Mouse (Mus musculus): ENCODE results near the gene Xdh.

The Xdh gene

DNA sequence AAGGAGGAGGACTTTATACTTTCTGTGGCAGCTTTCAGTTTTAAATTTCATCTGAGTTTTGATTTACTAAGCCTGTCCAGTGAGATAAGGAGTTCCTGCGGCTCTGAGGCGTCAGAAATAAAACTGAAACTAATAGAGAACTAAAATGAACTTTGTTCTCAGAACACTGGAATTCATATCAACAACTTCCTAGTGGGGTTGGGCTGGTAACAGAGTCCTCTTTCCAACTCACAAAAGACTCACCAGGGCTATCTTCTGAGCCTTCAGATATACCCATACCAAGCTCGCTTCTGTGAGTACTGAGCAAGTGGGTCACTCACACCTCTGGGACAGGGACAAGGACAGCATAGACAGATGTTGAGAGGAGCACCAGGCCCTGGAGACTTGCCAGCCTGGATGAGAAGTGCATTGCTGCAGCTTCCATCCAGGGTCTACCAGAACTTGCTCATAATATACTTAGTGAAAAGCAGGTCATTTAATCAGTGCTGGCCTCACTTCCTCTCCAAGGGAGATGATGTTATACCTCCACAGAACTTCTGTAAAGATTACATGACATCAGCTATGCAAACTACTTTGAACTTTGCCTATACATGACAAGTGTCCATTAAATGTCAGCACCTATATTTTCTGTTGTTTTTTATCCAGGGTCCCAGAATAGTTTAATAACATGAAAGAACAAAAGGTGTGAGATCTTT is 7.6 kb downstream of the Xdh start:
- no peak for DNase-seq (ENCODE audit: low spot score in 2 of 2)

- no peak for DNase-seq (ENCODE audit: low spot score in 2 of 2)
Measured at GRCm38 (mm10) chr17:73941816-73942215, 8.2 kb downstream of the Xdh start.

DNA sequence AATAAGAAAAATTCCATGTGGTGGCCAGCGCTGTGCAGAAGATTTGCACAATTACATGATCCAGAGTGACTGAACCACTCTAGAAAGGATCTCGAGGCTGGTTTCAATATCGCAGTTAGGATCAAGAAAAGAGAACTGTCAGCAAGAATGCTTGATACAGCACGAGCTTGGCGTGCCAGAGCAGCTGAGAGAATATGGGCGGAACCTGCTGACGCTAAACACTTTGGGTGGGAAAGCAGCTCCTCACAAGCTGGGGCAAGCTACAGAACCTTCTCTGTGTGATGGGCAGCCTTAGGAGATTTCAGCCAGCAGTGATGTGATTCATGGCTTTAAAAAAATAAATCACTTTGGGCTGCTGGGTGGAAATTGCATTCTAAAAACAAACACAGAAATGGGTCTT is 12.9 kb downstream of the Xdh start:
- peak in 1 of 2 experiments; percentile 11 for DNase-seq (ENCODE audit: low spot score in 2 of 2)

GRCm38 (mm10) chr17:73935163-73935562 is 14.8 kb downstream of the Xdh start:
- DNase-seq (ENCODE audit: low spot score in 2 of 2), result no peak

GRCm38 (mm10) chr17:73934281-73934680 is 15.7 kb downstream of the Xdh start:
- DNase-seq (ENCODE audit: low spot score in 2 of 2), result no peak

DNA sequence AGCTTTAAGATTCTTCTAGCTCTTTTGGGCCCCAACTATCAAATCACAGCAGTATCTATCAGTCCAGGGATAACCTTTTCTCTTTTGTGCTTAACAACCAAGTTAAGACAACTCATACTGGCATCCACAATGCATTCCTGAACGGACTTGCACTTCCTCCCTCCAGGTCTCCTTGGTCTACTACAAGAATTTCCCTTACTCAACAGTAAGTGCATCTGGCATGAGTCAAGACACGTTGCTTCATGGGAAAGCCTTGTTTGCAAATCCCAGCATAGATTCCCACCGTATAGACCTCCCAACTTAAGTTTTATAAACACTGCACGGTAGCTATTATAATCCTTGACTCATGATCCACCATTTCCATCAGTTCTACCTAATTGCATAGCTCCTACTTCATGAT is 16.4 kb downstream of the Xdh start:
- no peak for DNase-seq (ENCODE audit: low spot score in 2 of 2)

DNA sequence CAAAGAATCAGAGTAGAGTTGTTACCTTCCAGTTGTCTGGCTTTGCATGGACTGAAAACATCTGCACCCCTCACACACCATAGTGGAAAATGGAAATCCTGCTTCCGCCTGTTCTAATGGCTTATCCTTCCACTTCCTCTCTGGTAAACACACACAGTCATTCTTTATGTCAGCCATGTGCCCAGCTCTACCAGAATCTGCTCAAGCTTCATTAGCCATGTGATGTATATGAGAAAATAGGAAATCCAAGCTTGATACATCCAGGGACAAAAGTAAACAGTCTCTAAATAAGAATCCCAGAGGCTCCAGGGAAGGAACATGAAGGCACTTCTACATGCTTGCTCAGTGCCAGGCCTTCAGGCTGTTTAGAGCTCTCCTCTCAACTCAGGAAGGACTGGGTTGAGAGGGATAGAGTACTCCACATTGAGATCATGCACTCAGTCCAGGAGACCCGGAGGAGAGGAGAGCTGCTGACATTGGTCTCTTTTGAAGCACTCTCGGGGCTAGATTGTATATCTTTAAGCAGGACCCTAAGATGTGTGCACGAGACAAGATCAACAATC is 17.4 kb downstream of the Xdh start:
- DNase-seq (ENCODE audit: low spot score in 2 of 2), result no peak

DNA sequence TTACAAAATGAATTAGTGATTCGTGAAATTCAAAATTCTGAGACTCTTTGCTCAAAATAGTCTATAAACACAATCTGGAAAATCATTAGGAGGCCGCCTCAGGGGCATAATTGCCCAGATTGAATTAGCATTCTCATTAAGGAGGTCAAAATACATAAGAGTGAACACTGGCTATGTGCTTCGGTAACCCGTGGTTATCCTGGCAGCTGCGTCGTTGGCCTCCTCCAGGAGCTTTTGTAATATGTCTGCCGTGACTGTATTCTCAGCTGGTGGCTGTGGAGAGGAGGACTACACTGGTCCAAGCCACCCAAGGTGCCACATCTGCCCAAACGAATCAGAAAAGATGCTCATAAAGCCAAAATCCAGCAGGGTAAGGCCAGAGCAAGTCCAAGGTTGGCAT is 30.5 kb downstream of the Xdh start:
- DNase-seq (ENCODE audit: low spot score in 2 of 2), result no peak

GRCm38 (mm10) chr17:73918944-73919381 is 31.0 kb downstream of the Xdh start:
- DNase-seq (ENCODE audit: low spot score in 2 of 2), result no peak

- no peak for DNase-seq (ENCODE audit: low spot score in 2 of 2)
Measured at GRCm38 (mm10) chr17:73918138-73918537, 31.9 kb downstream of the Xdh start.

DNA sequence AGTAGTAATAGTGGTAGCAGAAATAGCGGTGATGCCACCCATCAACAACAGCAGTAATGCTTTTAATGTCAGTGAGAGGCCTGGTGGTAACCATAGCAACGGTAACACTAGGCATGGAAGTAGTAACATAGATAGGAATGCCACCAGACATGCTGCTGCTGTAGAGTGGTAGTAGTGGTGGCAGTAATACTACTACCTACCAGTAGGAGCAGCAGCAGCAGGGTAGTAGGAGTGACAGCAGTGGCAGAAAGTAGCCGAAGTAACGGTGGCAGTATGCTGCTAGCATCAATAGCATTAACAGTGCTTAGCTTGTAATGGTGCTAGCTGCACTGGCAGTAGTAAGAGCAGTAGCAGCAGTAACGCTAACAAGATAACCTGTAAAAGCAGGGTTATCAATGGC is 32.3 kb downstream of the Xdh start:
- DNase-seq (ENCODE audit: low spot score in 2 of 2), result no peak

GRCm38 (mm10) chr17:73914730-73915129 is 35.3 kb downstream of the Xdh start:
- DNase-seq (ENCODE audit: low spot score in 2 of 2), result no peak

DNA sequence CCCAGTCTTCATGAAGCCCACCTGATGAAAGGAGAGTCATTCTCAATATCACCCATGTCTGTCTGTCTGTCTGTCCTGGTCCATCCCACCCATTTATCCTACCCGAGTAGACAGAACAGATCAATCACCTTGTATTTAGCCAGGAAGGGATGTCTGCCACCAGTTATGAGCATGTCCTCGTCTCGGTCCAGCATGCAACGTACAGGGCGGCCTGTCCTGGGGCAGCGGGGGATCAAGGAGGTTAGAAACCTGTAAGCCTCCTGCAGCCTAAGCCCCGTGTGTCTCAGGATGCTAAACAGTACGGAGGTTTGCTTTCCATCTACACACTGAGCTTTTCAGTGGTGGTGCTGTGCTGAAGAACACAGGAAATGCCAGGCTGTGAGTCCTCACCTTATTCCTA is 43.9 kb downstream of the Xdh start:
- DNase-seq (ENCODE audit: low spot score in 2 of 2), result no peak

- DNase-seq (ENCODE audit: low spot score in 2 of 2), result no peak
Measured at GRCm38 (mm10) chr17:73905043-73905750, 44.8 kb downstream of the Xdh start.

DNA sequence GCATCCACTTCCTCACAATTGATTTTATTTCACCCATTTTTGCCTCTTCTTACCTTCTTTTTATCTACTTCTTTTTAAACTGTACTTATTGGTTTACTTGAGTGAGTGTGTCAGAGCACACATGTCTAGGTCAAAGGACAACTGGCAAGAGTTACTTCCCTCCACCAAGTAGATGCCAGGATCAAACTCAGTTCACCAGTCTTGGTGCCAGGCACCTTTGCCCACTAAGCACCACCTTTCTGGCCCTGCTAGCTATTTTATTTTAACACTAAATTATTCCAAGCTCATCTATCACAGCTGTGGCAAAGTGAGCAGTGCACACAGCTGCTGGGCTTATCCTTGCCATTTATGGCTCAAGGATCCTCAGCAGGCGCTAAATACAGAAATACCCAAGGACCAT is 46.9 kb downstream of the Xdh start:
- DNase-seq (ENCODE audit: low spot score in 2 of 2), result no peak

DNA sequence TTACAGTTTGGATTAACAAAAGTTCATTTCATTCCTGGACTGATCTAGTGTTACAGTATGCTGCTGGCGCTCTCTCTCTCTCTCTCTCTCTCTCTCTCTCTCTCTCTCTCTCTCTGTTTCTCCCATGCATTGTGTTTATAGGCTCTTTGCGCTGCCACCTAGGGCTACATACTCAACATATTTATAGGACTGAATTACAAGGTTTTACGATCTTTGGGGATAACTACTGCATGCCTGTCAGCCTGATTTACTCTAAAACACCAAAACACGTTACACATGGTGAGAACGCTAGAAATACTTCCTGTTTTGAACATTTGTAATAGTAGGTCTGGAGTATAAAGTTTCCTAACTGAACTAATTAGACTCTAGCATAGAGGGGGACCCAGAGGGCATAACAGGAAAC is 47.8 kb downstream of the Xdh start:
- no peak for DNase-seq (ENCODE audit: low spot score in 2 of 2)

- DNase-seq (ENCODE audit: low spot score in 2 of 2), result no peak
Measured at GRCm38 (mm10) chr17:73894399-73894798, 55.6 kb downstream of the Xdh start.

GRCm38 (mm10) chr17:73893822-73894221 is 56.2 kb downstream of the Xdh start:
- DNase-seq (ENCODE audit: low spot score in 2 of 2), result no peak

DNA sequence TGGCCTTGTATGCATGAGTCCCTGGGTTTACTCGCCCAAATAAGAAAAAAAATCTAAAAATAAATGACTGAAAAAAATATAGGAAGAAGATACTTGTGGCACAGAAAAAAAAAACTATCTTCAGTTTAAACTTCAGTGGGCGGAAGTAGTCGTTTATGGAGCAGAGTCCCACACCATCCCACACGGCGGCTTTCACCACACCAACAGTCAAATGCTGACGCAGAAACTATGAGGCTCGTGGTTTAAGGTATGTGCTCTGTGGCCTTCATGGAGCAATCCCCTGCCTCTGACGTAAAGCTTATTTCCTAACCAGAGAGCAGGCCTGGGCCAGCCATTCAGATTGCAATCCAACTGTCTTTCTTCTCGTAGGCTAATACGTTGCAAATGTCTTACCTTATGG is 56.8 kb downstream of the Xdh start:
- no peak for DNase-seq (ENCODE audit: low spot score in 2 of 2)

- peak in 1 of 2 experiments; percentile 27 for DNase-seq (ENCODE audit: low spot score in 2 of 2)
Measured at GRCm38 (mm10) chr17:73891590-73891989, 58.4 kb downstream of the Xdh start.

GRCm38 (mm10) chr17:73886071-73886785 is 63.8 kb downstream of the Xdh start:
- no peak for DNase-seq (ENCODE audit: low spot score in 2 of 2)

- no peak for DNase-seq (ENCODE audit: low spot score in 2 of 2)
Measured at GRCm38 (mm10) chr17:73883332-73883731, 66.7 kb downstream of the Xdh start.
